Mouse (Mus musculus): ENCODE results near the gene Terf2. TPM values are rescaled to one million over a fixed set of nuclear protein-coding genes. Genes with fewer than 3 reads are reported as not detected.

Gene Terf2
- total and polyA plus RNA-seq, 3 experiments: 6.0 to 11.2 (median 11.1) TPM

- no peak for TF ChIP-seq EP300 (IDR thresholded peaks at IDR 0.05; ENCODE audit: insufficient read depth, low read depth, low read length)
- peak; percentile 45 for TF ChIP-seq CTCF (IDR thresholded peaks at IDR 0.05)
- DNase-seq: no peak
- intact Hi-C loops (cut with DNase I): no loop called here
- H3K27me3 ChIP-seq (ENCODE audit: control insufficient read depth, insufficient read depth, low read length): no peaks in the 10 kb centered on the region
- H3K4me1 ChIP-seq (ENCODE audit: control insufficient read depth, insufficient read depth, low read length): no peaks in the 10 kb centered on the region
- H3K36me3 ChIP-seq (ENCODE audit: control insufficient read depth, insufficient read depth, low read length): no peaks in the 10 kb centered on the region
- no peak overlapping the region for H3K4me3 ChIP-seq
- no peak overlapping the region for H3K27ac ChIP-seq
- H3K9ac ChIP-seq (ENCODE audit: low read depth, low read length): no peak overlapping the region
- 96% methylated on average over 17 of the region's 17 CpGs for whole genome bisulfite sequencing
- H3K79me2 ChIP-seq (replicated peaks; ENCODE audit: control insufficient read depth, insufficient read depth, low read length): no peaks in the 10 kb centered on the region
Observed at GRCm38 (mm10) chr8:107085358-107085757, 11.0 kb downstream of the Terf2 start.

GRCm38 (mm10) chr8:107076239-107076888 is 20.0 kb downstream of the Terf2 start:
- WGBS: 78% methylated on average over 7 of the region's 7 CpGs
- DNase-seq: peak in 1 of 2 experiments; percentile 18
- no peak overlapping the region for H3K9ac ChIP-seq (ENCODE audit: low read depth, low read length)
- H3K36me3 ChIP-seq (ENCODE audit: control insufficient read depth, insufficient read depth, low read length): peaks cover 3% of the 10 kb centered on the region; the same call in 1 of the 2 replicates
- TF ChIP-seq EP300 (IDR thresholded peaks at IDR 0.05; ENCODE audit: insufficient read depth, low read depth, low read length): no peak
- no peak for TF ChIP-seq POLR2A (IDR thresholded peaks at IDR 0.05; ENCODE audit: insufficient read depth, low read depth, low read length)
- no peak for TF ChIP-seq CTCF (IDR thresholded peaks at IDR 0.05)
- intact Hi-C loops (cut with DNase I): no loop called here
- no peaks in the 10 kb centered on the region for H3K4me1 ChIP-seq (ENCODE audit: control insufficient read depth, insufficient read depth, low read length)
- H3K79me2 ChIP-seq (replicated peaks; ENCODE audit: control insufficient read depth, insufficient read depth, low read length): no peaks in the 10 kb centered on the region
- H3K27ac ChIP-seq: no peak overlapping the region
- H3K27me3 ChIP-seq (ENCODE audit: control insufficient read depth, insufficient read depth, low read length): no peaks in the 10 kb centered on the region
- no peak overlapping the region for H3K4me3 ChIP-seq

GRCm38 (mm10) chr8:107074128-107074527 is 22.2 kb downstream of the Terf2 start:
- Histone ChIP-seq H3K4me3 (no peak overlapping the region), H3K4me1 (ENCODE audit: control insufficient read depth, insufficient read depth, low read length) (no peaks in the 10 kb centered on the region), H3K9ac (ENCODE audit: low read depth, low read length) (no peak overlapping the region), H3K79me2 (replicated peaks; ENCODE audit: control insufficient read depth, insufficient read depth, low read length) (no peaks in the 10 kb centered on the region), H3K27me3 (ENCODE audit: control insufficient read depth, insufficient read depth, low read length) (no peaks in the 10 kb centered on the region), H3K36me3 (ENCODE audit: control insufficient read depth, insufficient read depth, low read length) (no peaks in the 10 kb centered on the region), H3K27ac (no peak overlapping the region)
- intact Hi-C loops (cut with DNase I): no loop called here
- WGBS: 83% methylated on average over 1 of the region's 1 CpGs
- no peak for DNase-seq
- TF ChIP-seq EP300 (IDR thresholded peaks at IDR 0.05; ENCODE audit: insufficient read depth, low read depth, low read length) (no peak), CTCF (IDR thresholded peaks at IDR 0.05) (no peak), POLR2A (IDR thresholded peaks at IDR 0.05; ENCODE audit: insufficient read depth, low read depth, low read length) (no peak)

- H3K79me2 ChIP-seq (replicated peaks; ENCODE audit: control insufficient read depth, insufficient read depth, low read length): no peaks in the 10 kb centered on the region
- no peaks in the 10 kb centered on the region for H3K4me1 ChIP-seq (ENCODE audit: control insufficient read depth, insufficient read depth, low read length)
- no peak overlapping the region for H3K27ac ChIP-seq
- no peaks in the 10 kb centered on the region for H3K36me3 ChIP-seq (ENCODE audit: control insufficient read depth, insufficient read depth, low read length)
- intact Hi-C loops (cut with DNase I): no loop called here
- no peak for DNase-seq
- H3K4me3 ChIP-seq: no peak overlapping the region
- WGBS: 75% methylated on average over 4 of the region's 4 CpGs
- H3K27me3 ChIP-seq (ENCODE audit: control insufficient read depth, insufficient read depth, low read length): no peaks in the 10 kb centered on the region
- TF ChIP-seq CTCF (IDR thresholded peaks at IDR 0.05): no peak
- TF ChIP-seq POLR2A (IDR thresholded peaks at IDR 0.05; ENCODE audit: insufficient read depth, low read depth, low read length): no peak
- no peak for TF ChIP-seq EP300 (IDR thresholded peaks at IDR 0.05; ENCODE audit: insufficient read depth, low read depth, low read length)
- no peak overlapping the region for H3K9ac ChIP-seq (ENCODE audit: low read depth, low read length)
Observed at GRCm38 (mm10) chr8:107073706-107074105, 22.6 kb downstream of the Terf2 start.

GRCm38 (mm10) chr8:107065511-107066496 is 30.5 kb downstream of the Terf2 start, which contains the start of gene Tmed6:
Tmed6 (minus strand) TSS chr8:107065644.
- H3K27me3 ChIP-seq (ENCODE audit: control insufficient read depth, insufficient read depth, low read length): no peaks in the 10 kb centered on the region
- peak in 1 of 2 experiments; percentile 18 for DNase-seq
- WGBS: 53% methylated on average over 17 of the region's 17 CpGs
- H3K4me3 ChIP-seq: no peak within 1 kb of the TSS
- no peaks in the 10 kb centered on the region for H3K4me1 ChIP-seq (ENCODE audit: control insufficient read depth, insufficient read depth, low read length)
- intact Hi-C loops (cut with DNase I): no loop called here
- no peak within 1 kb of the TSS for H3K27ac ChIP-seq
- H3K9ac ChIP-seq (ENCODE audit: low read depth, low read length): no peak within 1 kb of the TSS
- H3K79me2 ChIP-seq (replicated peaks; ENCODE audit: control insufficient read depth, insufficient read depth, low read length): no peaks in the 10 kb centered on the region
- no peak for TF ChIP-seq POLR2A (IDR thresholded peaks at IDR 0.05; ENCODE audit: insufficient read depth, low read depth, low read length)
- no peak for TF ChIP-seq EP300 (IDR thresholded peaks at IDR 0.05; ENCODE audit: insufficient read depth, low read depth, low read length)
- no peak for TF ChIP-seq CTCF (IDR thresholded peaks at IDR 0.05)
- no peaks in the 10 kb centered on the region for H3K36me3 ChIP-seq (ENCODE audit: control insufficient read depth, insufficient read depth, low read length)
